Mouse (Mus musculus): Measurements from ENCODE around the gene Ostn. TPM values are rescaled to one million over a fixed set of nuclear protein-coding genes. Genes with fewer than 3 reads are reported as not detected.
"Not testable (repeated sequence)": the region's sequence is repeated elsewhere in the genome, so short reads cannot be mapped to it uniquely, and the experiment has no call there.

Ostn gene
- 1 to 10 TPM; 1.3 to 3.3 TPM for total RNA-seq (2021)
- long read RNA-seq, experiment 1, partial matches to known transcripts, result 0 of 4 reads
- long read RNA-seq, experiment 1, other reads (novel, unspliced or antisense), result 1 of 4 reads
- long read RNA-seq, experiment 2, partial matches to known transcripts, result 1 of 5 reads
- long read RNA-seq, experiment 2, other reads (novel, unspliced or antisense), result 0 of 5 reads

DNA sequence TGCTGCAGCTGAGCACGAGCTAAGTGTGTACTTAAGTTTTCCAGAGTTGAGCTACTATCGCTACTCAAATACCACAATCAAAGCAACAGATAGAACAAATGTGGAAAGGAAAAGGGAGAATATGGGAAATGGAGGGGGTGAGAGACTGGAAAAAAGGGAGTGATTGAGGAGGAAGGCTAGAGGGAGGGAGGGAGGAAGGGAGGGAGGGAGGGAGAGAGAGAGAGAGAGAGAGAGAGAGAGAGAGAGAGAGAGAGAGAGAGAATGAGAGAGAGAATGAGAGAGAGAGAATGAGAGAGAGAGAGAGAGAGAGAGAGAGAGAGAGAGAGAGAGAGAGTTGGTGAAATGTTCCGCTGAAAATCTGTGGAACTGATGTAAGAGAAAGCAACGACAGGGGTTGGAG, at the start of gene Ostn:
TSS of gene Ostn (plus strand) at position 301 of the 400 bp plus-strand sequence.
- DNase-seq (ENCODE audit: low spot score in 2 of 2), result not testable (repeated sequence)

DNA sequence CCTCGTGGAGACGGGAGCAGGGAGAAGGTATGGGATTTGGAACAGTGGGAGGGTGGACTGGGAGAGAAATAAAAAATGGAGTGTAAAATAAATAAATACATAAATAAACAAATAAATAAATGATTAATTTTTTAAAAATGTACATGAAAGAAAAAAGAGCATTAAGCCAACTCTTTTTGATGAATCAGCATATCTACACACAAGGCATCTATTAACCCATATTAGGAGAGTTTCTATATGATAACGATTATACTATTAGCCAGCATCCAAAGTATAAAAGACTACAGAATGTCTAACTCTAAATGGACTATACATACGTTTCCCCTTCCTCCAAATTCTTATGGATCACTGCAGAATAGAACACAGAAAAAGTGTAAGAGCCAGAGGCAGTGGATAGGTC, 38.5 kb upstream of the Ostn start:
- no peak for DNase-seq (ENCODE audit: low spot score in 2 of 2)

DNA sequence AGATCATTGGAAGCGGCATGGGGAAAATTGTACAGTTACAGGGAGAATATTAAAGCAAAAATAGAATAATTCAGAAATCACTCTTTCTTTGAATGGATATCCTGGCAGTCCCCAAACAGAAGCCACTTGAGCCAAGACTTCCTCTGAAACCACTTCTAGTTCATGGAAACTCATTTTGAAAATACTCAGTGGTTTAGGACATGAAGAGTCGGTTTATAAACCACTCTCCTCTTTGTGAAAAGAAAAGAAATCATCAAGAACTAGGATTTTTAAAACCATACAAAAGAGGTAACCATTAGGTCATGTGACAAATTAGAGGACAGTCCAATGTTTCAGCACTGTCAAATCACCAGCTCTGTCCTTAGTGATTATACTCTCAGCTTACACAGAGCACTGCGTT, 19.9 kb upstream of the Ostn start:
- DNase-seq (ENCODE audit: low spot score in 2 of 2), result no peak

DNA sequence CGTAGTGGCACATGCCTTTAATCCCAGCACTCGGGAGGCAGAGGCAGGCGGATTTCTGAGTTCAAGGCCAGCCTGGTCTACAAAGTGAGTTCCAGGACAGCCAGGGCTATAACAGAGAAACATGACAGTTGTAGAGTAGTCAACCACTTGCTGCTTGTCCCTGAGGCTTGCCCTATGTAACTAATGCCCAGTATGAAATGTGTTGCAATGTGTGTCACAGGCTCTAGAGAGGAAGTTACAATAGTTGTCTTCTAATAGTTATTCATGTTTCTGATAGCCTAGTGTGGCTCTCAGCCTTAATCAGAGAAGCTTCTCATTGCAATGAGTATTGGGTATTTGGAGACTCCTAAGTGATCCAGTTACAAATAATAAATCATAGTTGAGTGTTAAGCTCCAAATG, 10.8 kb upstream of the Ostn start:
- DNase-seq (ENCODE audit: low spot score in 2 of 2), result no peak

DNA sequence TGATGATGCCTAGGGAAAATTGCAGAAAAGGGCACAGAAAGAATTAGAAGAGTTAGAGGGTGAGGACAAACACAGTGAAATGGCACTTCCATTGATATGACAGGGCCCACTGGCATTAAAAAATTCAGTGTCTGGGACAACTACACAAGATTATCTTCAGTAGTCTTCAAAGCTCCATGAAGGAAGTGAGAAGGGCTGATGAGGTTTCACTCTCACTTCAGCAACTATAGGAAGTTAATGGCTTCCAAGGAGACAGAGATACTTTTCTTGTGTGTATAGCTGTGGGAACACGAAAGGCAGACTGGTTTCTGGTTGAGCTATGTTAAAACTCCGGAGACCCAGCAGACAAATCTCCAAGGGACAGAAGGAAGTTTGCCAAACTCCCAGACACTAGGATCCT, 10.4 kb upstream of the Ostn start:
- no peak for DNase-seq (ENCODE audit: low spot score in 2 of 2)

DNA sequence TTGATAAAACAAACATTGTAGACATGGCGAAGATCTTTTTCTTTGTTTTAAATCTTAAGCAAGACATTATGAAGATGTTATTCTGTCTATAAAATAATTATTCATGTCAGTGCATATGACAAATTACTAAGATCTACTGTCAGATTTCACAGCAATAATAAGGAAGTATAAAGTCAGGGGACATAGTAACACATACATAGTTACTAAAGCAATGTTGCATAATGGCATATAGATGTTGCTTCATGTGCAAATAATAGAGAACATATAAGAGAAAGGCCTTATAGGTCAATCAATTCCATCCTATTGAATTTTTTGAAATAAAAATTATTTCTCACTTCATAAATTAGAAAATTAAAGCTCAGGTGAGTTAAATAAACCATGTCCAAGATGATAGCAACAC, 11.8 kb downstream of the Ostn start:
- no peak for DNase-seq (ENCODE audit: low spot score in 2 of 2)

DNA sequence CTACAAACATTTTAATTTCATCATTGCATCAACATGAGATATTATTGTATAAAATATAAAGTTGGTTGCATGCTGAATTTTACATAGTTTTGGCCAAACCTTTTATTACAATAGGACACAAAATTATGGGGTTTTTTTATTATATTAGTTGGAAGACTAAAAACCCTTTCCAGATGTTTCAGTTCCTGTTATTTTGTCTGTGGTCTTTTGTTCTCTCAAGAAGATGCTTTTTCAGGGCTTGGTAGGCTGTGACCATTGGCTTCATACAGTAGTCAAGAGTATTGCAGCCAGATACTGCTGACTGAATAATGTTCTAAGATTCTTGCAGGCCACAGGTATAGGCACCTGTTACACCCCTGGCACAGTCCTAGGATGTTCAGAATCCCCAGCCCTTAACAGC, 14.8 kb downstream of the Ostn start:
- no peak for DNase-seq (ENCODE audit: low spot score in 2 of 2)

DNA sequence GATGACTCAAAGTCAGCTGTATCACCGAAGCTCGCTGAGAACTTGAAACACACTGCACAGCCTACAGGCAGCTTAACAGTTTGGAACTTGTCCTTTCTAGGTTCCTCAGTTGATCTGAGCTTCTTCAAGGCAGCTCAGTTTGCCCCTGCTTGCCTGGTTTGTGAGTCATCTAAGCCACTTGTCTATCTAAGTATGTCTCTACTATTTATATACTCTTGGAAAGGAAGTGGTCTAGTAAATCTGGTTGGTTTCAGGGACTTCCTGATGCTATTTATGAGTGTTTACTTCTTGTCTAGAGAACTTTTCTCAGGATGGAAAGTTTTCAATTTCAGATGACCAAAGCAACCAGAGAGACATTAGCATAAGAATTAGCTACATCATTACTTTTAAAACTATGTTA, 19.2 kb downstream of the Ostn start:
- DNase-seq (ENCODE audit: low spot score in 2 of 2), result no peak

DNA sequence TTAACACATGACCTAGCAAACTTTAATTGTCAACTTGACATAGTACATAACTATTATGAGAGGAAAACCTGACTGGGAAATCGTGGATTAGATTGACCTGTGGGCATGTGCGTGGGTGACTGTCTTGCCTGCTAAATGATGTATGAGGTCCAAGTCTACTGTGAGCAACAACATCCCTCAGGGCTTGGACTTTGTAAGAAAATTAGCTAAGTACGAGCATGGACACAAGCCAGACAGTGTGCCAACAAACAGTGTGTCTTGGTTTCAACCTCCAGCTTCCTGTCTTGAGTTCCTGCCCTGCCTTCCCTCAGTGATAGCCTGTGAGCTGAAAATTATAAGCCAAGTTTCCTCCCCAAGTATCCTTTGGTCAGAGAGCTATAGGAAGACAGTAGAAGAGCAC, 40.2 kb downstream of the Ostn start:
- DNase-seq (ENCODE audit: low spot score in 2 of 2), result no peak

DNA sequence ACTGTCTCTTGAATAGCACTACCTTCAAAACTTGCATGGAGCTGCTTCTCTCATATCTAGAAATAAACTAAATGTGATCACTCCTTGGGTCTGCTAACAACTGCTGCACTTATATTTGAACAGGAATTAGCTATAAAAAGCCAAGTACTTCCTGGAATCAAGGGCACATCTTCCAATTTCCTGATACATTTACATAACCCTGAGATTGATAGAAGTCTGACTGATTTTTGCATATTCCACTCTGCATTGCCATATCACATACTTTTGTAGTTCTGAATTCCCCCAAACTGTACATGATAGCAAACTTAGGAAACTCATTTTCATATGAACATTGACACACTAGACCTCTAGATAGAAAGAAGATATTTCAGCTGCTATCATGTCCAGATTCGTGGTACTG, 41.1 kb downstream of the Ostn start:
- DNase-seq (ENCODE audit: low spot score in 2 of 2), result no peak

DNA sequence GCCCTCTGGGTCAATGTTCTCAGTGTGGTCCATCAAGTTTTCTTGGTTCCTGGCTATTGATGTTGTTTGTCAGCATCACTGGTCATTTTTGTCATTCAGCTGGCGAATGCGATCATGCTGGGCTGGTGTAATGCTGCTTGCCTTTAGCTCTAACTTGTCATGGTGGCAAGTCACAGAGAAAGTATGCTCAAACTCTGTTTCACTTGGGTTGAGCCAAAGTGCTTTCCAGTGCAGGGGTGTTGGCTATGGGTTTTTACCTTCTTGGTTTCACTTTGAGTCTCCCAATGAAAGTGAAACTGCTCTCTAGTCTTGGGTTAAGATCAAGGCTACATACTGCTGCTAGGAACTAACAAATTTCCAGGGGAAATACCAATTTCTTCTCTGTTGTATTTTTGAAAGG, 41.9 kb downstream of the Ostn start:
- DNase-seq (ENCODE audit: low spot score in 2 of 2), result no peak

DNA sequence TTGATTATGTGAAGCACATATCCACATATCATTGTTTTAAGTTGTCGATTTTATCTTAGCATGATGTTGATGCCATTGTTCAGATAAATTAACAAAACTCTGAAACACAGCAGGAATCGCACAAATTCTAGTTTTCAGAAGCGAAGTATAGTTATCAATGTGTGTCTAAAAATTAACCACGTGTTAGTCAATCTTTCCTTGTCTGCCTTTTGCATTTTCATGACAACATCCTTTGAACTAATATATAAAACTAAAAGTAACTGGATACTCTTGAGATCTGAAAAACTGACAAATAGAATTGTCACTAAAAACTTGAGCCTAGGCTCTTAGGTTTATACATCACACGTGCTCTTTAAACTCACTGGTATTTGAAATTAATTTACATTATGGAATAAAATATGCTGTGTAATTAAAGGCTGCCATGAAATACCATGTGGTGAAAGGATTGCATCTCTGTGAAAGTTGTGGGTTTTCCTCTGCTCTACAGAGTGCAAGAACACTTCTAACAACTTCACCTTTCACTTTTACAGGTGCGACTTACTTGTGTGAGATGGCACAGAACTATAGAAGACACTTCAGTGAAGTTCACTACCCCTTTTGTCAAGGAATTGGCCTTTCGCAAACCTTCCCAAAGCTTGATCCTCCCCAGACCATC, 42.7 kb downstream of the Ostn start:
- DNase-seq (ENCODE audit: low spot score in 2 of 2), result no peak

DNA sequence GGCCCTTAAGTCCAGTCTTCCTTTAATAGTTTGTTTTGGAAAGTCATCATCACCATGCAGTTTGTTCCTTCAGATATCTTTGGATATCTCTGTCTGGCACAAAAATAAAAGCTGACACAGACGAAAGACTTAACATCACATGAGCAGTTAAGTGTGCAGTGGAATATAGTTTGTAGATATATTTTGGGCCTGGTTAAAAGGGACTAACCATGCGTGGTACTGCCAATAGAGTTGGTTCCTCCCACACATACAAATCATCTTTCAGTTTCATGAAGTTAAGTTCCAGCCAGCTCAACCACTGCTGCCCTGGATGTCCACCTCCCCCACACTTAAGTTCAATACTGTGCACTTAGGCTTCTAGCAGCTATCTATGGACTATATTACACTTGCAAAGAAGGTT, 47.2 kb downstream of the Ostn start:
- no peak for DNase-seq (ENCODE audit: low spot score in 2 of 2)

DNA sequence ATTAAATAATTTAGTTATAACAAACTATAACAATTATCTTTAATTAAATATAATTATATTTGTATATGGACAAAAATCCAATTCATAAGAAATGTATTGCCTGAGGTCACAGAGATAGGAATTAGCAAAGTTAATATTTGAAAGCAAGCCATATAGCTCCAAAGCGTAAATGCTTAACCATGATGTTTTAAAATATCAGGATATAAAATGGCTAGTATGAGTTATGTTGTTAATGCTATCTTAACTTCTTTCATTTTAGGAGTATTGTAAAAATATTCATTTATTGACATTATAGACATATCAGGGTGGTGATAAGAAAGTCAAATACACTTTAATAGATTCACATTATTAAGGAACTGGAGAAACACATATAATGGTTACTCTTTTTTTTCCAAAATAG, 52.8 kb downstream of the Ostn start:
- DNase-seq (ENCODE audit: low spot score in 2 of 2), result no peak

DNA sequence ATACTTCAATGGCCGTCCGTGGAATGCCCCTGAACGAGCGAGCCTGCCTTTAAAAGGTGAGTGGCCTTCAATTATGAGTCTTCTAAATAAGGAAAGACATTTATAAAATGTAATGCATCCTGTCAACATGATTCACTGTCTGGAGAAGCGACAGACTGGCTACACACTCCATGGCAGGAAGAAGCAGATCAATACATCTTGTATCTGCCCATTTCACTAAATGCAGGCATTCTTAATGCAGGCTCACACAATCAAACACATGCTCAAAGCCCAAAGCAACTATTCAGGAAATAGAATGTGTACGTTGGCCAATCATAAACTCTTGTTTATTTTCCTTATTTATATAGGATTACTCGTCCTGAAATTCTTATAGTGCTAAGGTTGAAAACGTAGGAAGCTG, 62.9 kb downstream of the Ostn start, which contains the start of gene Uts2b:
TSS of gene Uts2b (minus strand) at position 49 of the 400 bp plus-strand sequence.
- DNase-seq (ENCODE audit: low spot score in 2 of 2), result no peak

DNA sequence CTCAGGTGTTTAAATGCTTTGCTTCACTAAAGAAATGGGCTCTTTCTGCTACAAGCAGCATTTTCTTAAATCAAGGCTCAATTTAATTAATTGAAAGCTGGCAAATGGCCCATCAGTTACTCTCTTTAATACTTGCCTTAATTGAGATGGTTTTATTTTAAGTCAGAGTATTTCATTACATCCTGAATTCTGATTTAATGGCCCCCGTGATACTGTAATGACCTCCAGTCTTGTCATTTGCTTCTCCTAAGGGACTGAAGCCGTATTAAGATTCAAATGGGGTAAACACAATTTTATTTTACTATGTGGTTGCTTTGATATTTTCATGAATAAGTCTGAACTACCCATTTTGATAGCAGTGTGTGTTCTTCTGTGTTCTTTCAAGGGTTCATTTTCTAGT, 63.4 kb downstream of the Ostn start:
- no peak for DNase-seq (ENCODE audit: low spot score in 2 of 2)

DNA sequence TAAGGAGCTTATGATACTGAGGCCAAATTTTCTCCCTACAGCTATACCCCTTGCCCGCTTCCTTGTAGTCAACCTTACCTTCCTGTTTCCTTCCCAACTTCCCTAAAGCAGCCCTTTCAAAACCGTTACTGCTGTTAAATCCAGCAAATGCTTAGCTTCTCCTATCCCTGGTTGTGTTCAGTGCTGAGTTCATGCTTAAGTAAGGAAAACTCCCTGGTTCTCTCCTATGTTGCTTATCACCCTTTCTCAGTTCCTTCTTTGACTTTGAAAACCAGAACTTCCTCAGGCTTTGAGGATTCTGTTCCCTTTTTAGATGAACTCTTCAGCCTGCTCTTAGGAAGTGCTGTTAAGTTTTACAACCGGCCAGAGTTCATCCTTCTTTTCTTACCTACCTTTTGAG, 66.8 kb downstream of the Ostn start:
- no peak for DNase-seq (ENCODE audit: low spot score in 2 of 2)

DNA sequence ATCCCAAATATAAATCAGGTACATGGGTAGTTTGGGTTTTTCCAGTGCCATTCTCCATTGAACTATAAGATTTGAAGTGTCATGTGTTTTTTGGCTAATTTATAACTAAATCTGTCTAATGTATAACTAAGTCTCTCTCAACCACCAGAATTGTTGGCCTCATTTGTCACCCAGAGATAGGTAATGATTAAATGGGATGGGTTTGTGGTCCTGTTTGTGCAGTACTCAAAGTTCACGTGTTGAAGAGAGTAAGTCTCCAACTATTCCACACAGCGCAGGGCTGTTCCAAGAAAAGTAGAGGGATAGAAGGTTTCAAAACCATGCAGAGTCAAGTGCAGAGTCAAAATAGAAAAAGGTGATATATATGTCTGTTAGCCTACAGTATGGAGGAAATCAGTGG, 68.0 kb downstream of the Ostn start:
- no peak for DNase-seq (ENCODE audit: low spot score in 2 of 2)

DNA sequence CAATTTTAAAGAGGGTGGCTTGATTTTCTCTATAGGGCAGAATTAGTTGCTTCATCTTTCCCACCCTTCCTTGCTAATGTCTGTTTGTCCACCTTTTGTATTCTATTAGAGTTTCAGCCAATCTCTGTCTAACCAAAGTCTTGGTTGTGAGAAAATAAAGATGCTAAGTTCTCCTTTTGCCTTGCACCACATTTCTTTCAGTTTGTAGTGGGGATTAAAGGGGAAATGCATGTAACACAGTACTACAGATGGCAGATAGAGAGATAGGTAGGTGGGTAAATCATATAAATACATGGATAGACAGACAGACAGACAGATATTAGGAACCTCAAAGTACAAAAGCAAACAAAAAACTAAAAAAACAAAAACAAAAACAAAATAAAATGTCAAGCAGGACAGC, 69.3 kb downstream of the Ostn start:
- no peak for DNase-seq (ENCODE audit: low spot score in 2 of 2)

DNA sequence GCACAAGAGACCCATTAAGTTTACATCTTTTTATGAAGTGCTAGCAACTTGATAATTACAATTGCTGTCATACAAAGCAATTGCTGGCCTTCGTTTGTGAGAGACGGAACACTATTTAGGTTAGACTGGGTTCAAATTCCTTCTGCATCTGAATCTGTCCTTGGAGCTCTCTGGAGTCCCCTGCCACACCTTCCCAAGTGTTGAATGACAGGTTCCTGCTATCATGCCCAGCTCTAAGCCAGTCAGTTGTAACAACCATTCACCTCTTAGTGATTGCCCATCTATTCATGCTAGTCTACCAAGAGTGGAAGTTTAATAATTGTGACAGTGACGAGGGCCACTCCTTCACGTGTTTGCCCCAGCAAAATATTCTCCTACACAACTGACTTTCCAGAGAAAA, 74.9 kb downstream of the Ostn start:
- no peak for DNase-seq (ENCODE audit: low spot score in 2 of 2)

DNA sequence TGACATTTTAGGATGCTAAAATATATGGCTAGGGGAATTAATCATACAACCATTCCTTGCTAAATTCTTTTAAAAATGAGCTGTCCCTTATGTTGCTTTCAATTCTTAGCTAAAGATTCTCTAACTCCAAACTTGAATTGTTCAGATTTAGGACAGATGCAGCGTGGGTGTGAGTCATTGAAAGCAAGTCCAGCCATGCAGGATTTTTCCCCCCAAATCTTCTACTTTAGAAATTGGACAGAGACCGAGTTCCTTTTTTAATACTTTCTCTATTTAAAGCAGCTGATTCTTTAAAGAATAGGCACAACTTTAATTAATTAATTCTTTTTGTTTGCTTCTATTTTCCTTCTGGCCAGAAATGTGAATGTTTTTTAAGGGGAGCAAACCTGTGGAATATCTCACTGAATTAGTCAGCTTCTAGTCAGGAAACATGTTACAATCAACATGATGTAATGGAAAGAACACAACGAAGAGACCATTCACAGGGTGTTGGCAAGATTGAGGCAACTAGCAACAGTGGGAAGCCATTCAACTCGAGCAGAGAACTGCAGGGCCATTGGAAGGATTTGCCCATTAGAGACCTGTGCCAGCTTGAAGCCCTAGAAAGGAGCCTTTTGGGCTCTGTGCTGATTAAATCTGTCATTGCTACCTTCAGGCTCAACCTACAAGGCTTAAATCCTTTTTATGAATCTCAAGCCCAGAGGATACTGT, 77.8 kb downstream of the Ostn start:
- DNase-seq (ENCODE audit: low spot score in 2 of 2), result no peak

DNA sequence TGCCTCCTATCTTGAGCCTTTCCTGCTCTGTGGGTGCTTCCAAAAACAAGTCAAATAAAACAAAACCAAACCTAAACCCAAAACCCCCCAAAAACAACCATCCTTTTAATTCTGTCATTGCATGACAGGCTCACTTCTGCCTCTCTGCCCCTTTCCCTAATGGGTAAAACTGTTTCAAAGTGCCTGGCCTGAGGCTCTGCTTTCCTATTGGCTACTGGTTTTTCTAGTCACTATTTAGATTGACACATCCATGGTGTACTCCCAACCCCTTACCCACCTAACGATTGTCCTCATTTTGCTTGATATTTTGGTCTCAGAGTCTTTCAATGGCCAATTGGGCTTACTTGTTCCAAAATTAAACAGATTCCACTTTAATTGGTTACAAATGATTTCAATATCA, 78.4 kb downstream of the Ostn start:
- no peak for DNase-seq (ENCODE audit: low spot score in 2 of 2)

Data from gastrocnemius, postnatal 4 days (tissue).